Mouse (Mus musculus) forebrain, embryonic 12.5 days (tissue): Measurements from ENCODE around the gene Inafm2. TPM values are rescaled to one million over a fixed set of nuclear protein-coding genes. Genes with fewer than 3 reads are reported as not detected.

ENCODE experiments used
- ATAC-seq: fragments of 200-750 bp; cut with Nextera tagmentation; 2 replicates; pipeline ENCODE4 v1.8.0; 2017; ENCODE audit warnings: moderate TSS enrichment; ENCODE audit not compliant: low FRiP score
- H3K27ac ChIP-seq: fragments of 300-500 bp; sonication (generic); 2 replicates; pipeline ENCODE4 v1.5.1; 2016; ENCODE audit warnings: mild to moderate bottlenecking
- H3K27me3 ChIP-seq: fragments of 300-500 bp; sonication (generic); 2 replicates; pipeline ENCODE4 v1.6.1; 2016; ENCODE audit warnings: mild to moderate bottlenecking
- H3K36me3 ChIP-seq: fragments of 300-500 bp; sonication (generic); replicated peaks from 2 replicates; pipeline ENCODE4 v1.6.1; 2016; ENCODE audit warnings: mild to moderate bottlenecking
- H3K4me1 ChIP-seq: fragments of 300-500 bp; sonication (generic); 2 replicates; pipeline ENCODE4 v1.6.1; 2016
- H3K4me2 ChIP-seq: fragments of 300-500 bp; sonication (generic); 2 replicates; pipeline ENCODE4 v1.6.1; 2016; ENCODE audit warnings: mild to moderate bottlenecking, moderate library complexity
- H3K4me3 ChIP-seq: fragments of 300-500 bp; sonication (generic); replicated peaks from 2 replicates; pipeline ENCODE4 v1.5.1; 2016; ENCODE audit warnings: mild to moderate bottlenecking
- H3K9ac ChIP-seq: fragments of 300-500 bp; sonication (generic); 2 replicates; pipeline ENCODE4 v1.6.1; 2016; ENCODE audit warnings: mild to moderate bottlenecking
- H3K9me3 ChIP-seq: fragments of 300-500 bp; sonication (generic); 2 replicates; pipeline ENCODE4 v1.6.1; 2016
- WGBS: fragments of 180-500 bp; shearing (Covaris S2); methylation state at CpG from one replicate; pipeline ENCODE4 v1.1.7; 2016; 5-methylcytosine and 5-hydroxymethylcytosine counted together
- polyA plus RNA-seq: library from polyadenylated mRNA; unstranded; fragments of >200 nt; fragmentation: Nextera tagmentation; extraction: Ambion mirVana; gene quantifications from 2 replicates; pipeline ENCODE4 v1.2.1, GENCODE M21; 2016

The Inafm2 gene
- polyA plus RNA-seq, 1 experiment from 2014 or later: 24.4 TPM

GRCm38 (mm10) chr2:118729816-118730621, 15.5 kb upstream of the Inafm2 start:
- H3K4me1 ChIP-seq: peaks cover 4% of the 10 kb centered on the region
- H3K4me3 ChIP-seq: no peak overlapping the region
- WGBS: 26% methylated on average over 8 of the region's 8 CpGs
- H3K9ac ChIP-seq: no peak overlapping the region
- no peak overlapping the region for H3K27ac ChIP-seq
- no peaks in the 10 kb centered on the region for H3K9me3 ChIP-seq
- ATAC-seq: no peak
- peaks cover 56% of the 10 kb centered on the region for H3K27me3 ChIP-seq
- H3K4me2 ChIP-seq: no peak overlapping the region
- no peaks in the 10 kb centered on the region for H3K36me3 ChIP-seq

- Histone ChIP-seq H3K9me3 (no peaks in the 10 kb centered on the region), H3K36me3 (no peaks in the 10 kb centered on the region), H3K27me3 (peaks cover 56% of the 10 kb centered on the region), H3K4me1 (peaks cover 4% of the 10 kb centered on the region), H3K9ac (no peak overlapping the region), H3K27ac (no peak overlapping the region), H3K4me2 (no peak overlapping the region), H3K4me3 (no peak overlapping the region)
- peak; percentile 51; the same call in 1 of the 2 replicates for ATAC-seq
- 4% methylated on average over 3 of the region's 3 CpGs for WGBS
Observed at GRCm38 (mm10) chr2:118730622-118730915, 15.0 kb upstream of the Inafm2 start.

- WGBS: 89% methylated on average over 5 of the region's 5 CpGs
- H3K4me3 ChIP-seq: no peak overlapping the region
- no peak for ATAC-seq
- H3K27ac ChIP-seq: no peak overlapping the region
- peaks cover 4% of the 10 kb centered on the region for H3K4me1 ChIP-seq
- no peaks in the 10 kb centered on the region for H3K9me3 ChIP-seq
- H3K9ac ChIP-seq: no peak overlapping the region
- peaks cover 44% of the 10 kb centered on the region for H3K27me3 ChIP-seq
- no peaks in the 10 kb centered on the region for H3K36me3 ChIP-seq
- no peak overlapping the region for H3K4me2 ChIP-seq
Observed at GRCm38 (mm10) chr2:118731981-118732380, 13.6 kb upstream of the Inafm2 start.

GRCm38 (mm10) chr2:118733341-118733740, 12.2 kb upstream of the Inafm2 start:
- ATAC-seq: no peak
- no peak overlapping the region for H3K4me2 ChIP-seq
- H3K9me3 ChIP-seq: no peaks in the 10 kb centered on the region
- H3K36me3 ChIP-seq: no peaks in the 10 kb centered on the region
- H3K9ac ChIP-seq: no peak overlapping the region
- H3K4me1 ChIP-seq: peaks cover 4% of the 10 kb centered on the region
- H3K27me3 ChIP-seq: peaks cover 31% of the 10 kb centered on the region
- 59% methylated on average over 5 of the region's 5 CpGs for WGBS
- no peak overlapping the region for H3K4me3 ChIP-seq
- no peak overlapping the region for H3K27ac ChIP-seq

GRCm38 (mm10) chr2:118740341-118740740, 5.2 kb upstream of the Inafm2 start:
- Histone ChIP-seq H3K27me3 (peaks cover 38% of the 10 kb centered on the region), H3K4me2 (no peak overlapping the region), H3K27ac (no peak overlapping the region), H3K9ac (no peak overlapping the region), H3K9me3 (no peaks in the 10 kb centered on the region), H3K36me3 (no peaks in the 10 kb centered on the region), H3K4me3 (no peak overlapping the region), H3K4me1 (peaks cover 9% of the 10 kb centered on the region)
- no peak for ATAC-seq
- WGBS: 73% methylated on average over 3 of the region's 3 CpGs

GRCm38 (mm10) chr2:118741183-118741582, 4.4 kb upstream of the Inafm2 start:
- H3K4me3 ChIP-seq: no peak overlapping the region
- ATAC-seq: no peak

GRCm38 (mm10) chr2:118743261-118743943, 2.2 kb upstream of the Inafm2 start:
- H3K36me3 ChIP-seq: no peaks in the 10 kb centered on the region

More at GRCm38 (mm10) chr2:118741183-118741582, 4.4 kb upstream of the Inafm2 start:
- Histone ChIP-seq H3K4me2 (no peak overlapping the region), H3K36me3 (no peaks in the 10 kb centered on the region), H3K4me1 (peaks cover 9% of the 10 kb centered on the region), H3K27me3 (peaks cover 38% of the 10 kb centered on the region), H3K9me3 (no peaks in the 10 kb centered on the region), H3K27ac (no peak overlapping the region), H3K9ac (no peak overlapping the region)
- 77% methylated on average over 9 of the region's 9 CpGs for WGBS

GRCm38 (mm10) chr2:118744621-118745020, 937 bp upstream of the Inafm2 start:
- H3K9ac ChIP-seq: 0 out of 2 replicates have a peak overlapping the region, but pooled peaks have one; percentile 87
- no peak overlapping the region for H3K27ac ChIP-seq
- H3K9me3 ChIP-seq: no peaks in the 10 kb centered on the region
- H3K4me3 ChIP-seq: peak overlapping the region; percentile 94
- H3K4me1 ChIP-seq: peaks cover 35% of the 10 kb centered on the region
- ATAC-seq: no peak
- WGBS: 9% methylated on average over 7 of the region's 7 CpGs
- H3K4me2 ChIP-seq: peak overlapping the region; percentile 98
- peaks cover 41% of the 10 kb centered on the region for H3K27me3 ChIP-seq
- H3K36me3 ChIP-seq: peaks cover 4% of the 10 kb centered on the region; the same call in 1 of the 2 replicates

More at GRCm38 (mm10) chr2:118743261-118743943, 2.2 kb upstream of the Inafm2 start:
- H3K4me2 ChIP-seq: no peak overlapping the region
- H3K4me1 ChIP-seq: peaks cover 24% of the 10 kb centered on the region
- peaks cover 38% of the 10 kb centered on the region for H3K27me3 ChIP-seq
- H3K9ac ChIP-seq: no peak overlapping the region
- ATAC-seq: no peak
- H3K27ac ChIP-seq: no peak overlapping the region
- H3K9me3 ChIP-seq: no peaks in the 10 kb centered on the region
- 25% methylated on average over 8 of the region's 8 CpGs for WGBS
- no peak overlapping the region for H3K4me3 ChIP-seq

GRCm38 (mm10) chr2:118745915-118746901, 650 bp downstream of the Inafm2 start:
- Histone ChIP-seq H3K9ac (peak overlapping the region; percentile 87), H3K27me3 (peaks cover 40% of the 10 kb centered on the region), H3K36me3 (peaks cover 4% of the 10 kb centered on the region; the same call in 1 of the 2 replicates), H3K27ac (peak overlapping the region; percentile 37; the same call in 1 of the 2 replicates), H3K4me3 (peak overlapping the region; percentile 94), H3K4me2 (peak overlapping the region; percentile 98), H3K9me3 (no peaks in the 10 kb centered on the region), H3K4me1 (peaks cover 45% of the 10 kb centered on the region)
- ATAC-seq: peak; percentile 48
- 0% methylated on average over 92 of the region's 113 CpGs for WGBS

GRCm38 (mm10) chr2:118747301-118747960, 1.9 kb downstream of the Inafm2 start:
- peaks cover 48% of the 10 kb centered on the region for H3K4me1 ChIP-seq
- H3K4me3 ChIP-seq: peak overlapping the region; percentile 94
- H3K27me3 ChIP-seq: peaks cover 32% of the 10 kb centered on the region
- WGBS: 37% methylated on average over 10 of the region's 10 CpGs
- H3K36me3 ChIP-seq: peaks cover 4% of the 10 kb centered on the region; the same call in 1 of the 2 replicates
- peak overlapping the region; percentile 98 for H3K4me2 ChIP-seq
- no peaks in the 10 kb centered on the region for H3K9me3 ChIP-seq
- no peak for ATAC-seq
- no peak overlapping the region for H3K27ac ChIP-seq
- no peak overlapping the region for H3K9ac ChIP-seq

GRCm38 (mm10) chr2:118749341-118749884, 3.9 kb downstream of the Inafm2 start:
- 15% methylated on average over 10 of the region's 10 CpGs for WGBS
- Histone ChIP-seq H3K27ac (peak overlapping the region; percentile 50; the same call in 1 of the 2 replicates), H3K4me3 (no peak overlapping the region), H3K36me3 (peaks cover 4% of the 10 kb centered on the region; the same call in 1 of the 2 replicates), H3K4me2 (peak overlapping the region; percentile 22), H3K4me1 (peaks cover 49% of the 10 kb centered on the region), H3K9me3 (no peaks in the 10 kb centered on the region), H3K9ac (peak overlapping the region; percentile 17; the same call in 1 of the 2 replicates), H3K27me3 (peaks cover 16% of the 10 kb centered on the region)
- ATAC-seq: no peak
